Mouse (Mus musculus): ENCODE measurements around the gene Fancd2.

The Fancd2 gene

GRCm38 (mm10) chr6:113530932-113531839 is at the start of gene Fancd2, which contains the start of gene Emc3:
Gene Fancd2 (plus strand): TSS chr6:113531682.
Gene Emc3 (minus strand): TSS chr6:113531652.
- DNase-seq: peak; percentile 98 to 99

GRCm38 (mm10) chr6:113482477-113483099 is 48.9 kb upstream of the Fancd2 start:
- peak; percentile 70 to 75 for DNase-seq

GRCm38 (mm10) chr6:113483100-113483615 is 48.3 kb upstream of the Fancd2 start, which contains the start of gene Creld1:
Gene Creld1 (plus strand): TSS chr6:113483297.
- peak; percentile 96 to 98 for DNase-seq

GRCm38 (mm10) chr6:113483729-113484128 is 47.8 kb upstream of the Fancd2 start:
- DNase-seq: peak; percentile 69 to 72

- no peak for DNase-seq
These were observed 44.3 kb upstream of the Fancd2 start for GRCm38 (mm10) chr6:113487125-113487576.

- DNase-seq: no peak
These were observed 42.1 kb upstream of the Fancd2 start for GRCm38 (mm10) chr6:113489410-113489809.

GRCm38 (mm10) chr6:113492101-113492864 is 39.2 kb upstream of the Fancd2 start:
- no peak for DNase-seq

- DNase-seq: peak; percentile 84 to 89
These were observed 37.2 kb upstream of the Fancd2 start for GRCm38 (mm10) chr6:113494258-113494788.

GRCm38 (mm10) chr6:113495071-113495675 is 36.3 kb upstream of the Fancd2 start:
- peak; percentile 63 to 66 for DNase-seq

GRCm38 (mm10) chr6:113499346-113499745 is 32.1 kb upstream of the Fancd2 start:
- DNase-seq: no peak

- peak; percentile 86 to 88 for DNase-seq
These were observed 29.9 kb upstream of the Fancd2 start, which contains the start of gene Prrt3 for GRCm38 (mm10) chr6:113501388-113502084. Gene Prrt3 (minus strand): TSS chr6:113501931.

GRCm38 (mm10) chr6:113502801-113503200 is 28.7 kb upstream of the Fancd2 start:
- no peak for DNase-seq

GRCm38 (mm10) chr6:113505689-113506088 is 25.8 kb upstream of the Fancd2 start:
- no peak for DNase-seq

- no peak for DNase-seq
These were observed 24.4 kb upstream of the Fancd2 start for GRCm38 (mm10) chr6:113507130-113507529.

- DNase-seq: peak; percentile 67 to 73
These were observed 23.1 kb upstream of the Fancd2 start for GRCm38 (mm10) chr6:113508272-113508946.

GRCm38 (mm10) chr6:113508947-113509280 is 22.6 kb upstream of the Fancd2 start:
- DNase-seq: peak; percentile 88 to 91

GRCm38 (mm10) chr6:113513944-113514343 is 17.5 kb upstream of the Fancd2 start:
- DNase-seq: no peak

GRCm38 (mm10) chr6:113514600-113514999 is 16.9 kb upstream of the Fancd2 start:
- no peak for DNase-seq

GRCm38 (mm10) chr6:113517434-113518080 is 13.9 kb upstream of the Fancd2 start:
- no peak for DNase-seq

- no peak for DNase-seq
These were observed 9.2 kb upstream of the Fancd2 start for GRCm38 (mm10) chr6:113522310-113522709.
